Mouse (Mus musculus): Measurements from ENCODE around the gene Glud1.
A peak's percentile ranks its signal among the peaks of the same experiment; 100 is the strongest.
"Not testable (repeated sequence)": the region's sequence is repeated elsewhere in the genome, so short reads cannot be mapped to it uniquely, and the experiment has no call there.

Gene Glud1

DNA sequence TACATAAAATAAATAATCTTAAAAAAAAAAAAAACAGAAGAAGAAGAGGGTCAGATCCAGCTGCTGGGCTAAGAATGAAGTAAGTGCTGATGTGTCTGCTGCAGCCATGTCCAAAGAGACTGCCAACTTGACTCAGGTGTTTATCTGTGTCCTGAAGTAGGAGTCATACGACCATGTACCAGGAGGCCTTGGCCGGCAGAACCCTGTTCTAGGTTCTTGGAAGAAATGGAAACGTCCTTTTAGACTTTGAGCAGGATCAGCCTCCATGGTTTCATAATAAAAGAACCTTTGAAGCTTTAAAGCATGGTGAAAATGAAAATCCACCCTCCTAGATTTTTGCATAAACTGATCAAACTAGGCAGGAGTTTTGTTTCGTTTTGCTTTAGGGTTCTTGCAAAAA lies 43.9 kb downstream of the Glud1 start:
- DNase-seq, result no peak

DNA sequence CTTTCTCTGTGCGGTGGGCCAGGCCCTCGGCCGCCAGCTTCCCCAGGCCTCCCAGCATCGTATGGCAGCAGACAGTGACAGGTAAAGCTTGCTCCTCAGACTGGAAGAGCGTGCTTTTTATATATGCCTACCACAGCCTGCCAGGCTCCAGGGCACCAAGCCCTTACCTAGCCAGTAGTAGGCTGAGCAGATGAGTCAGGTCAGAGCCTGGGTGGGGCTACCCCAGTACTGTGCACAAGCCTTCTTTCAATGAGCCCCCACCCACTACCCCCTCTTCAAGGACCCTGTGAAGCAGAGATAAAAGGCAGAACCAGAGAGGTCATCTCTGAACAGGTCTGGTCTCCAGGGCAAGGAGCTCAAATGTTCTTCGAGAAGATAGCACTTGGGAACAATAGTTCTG lies 44.8 kb downstream of the Glud1 start, which contains the start of gene Fam25c:
Gene Fam25c, minus strand, starts transcription at position 133 of the 400 bp plus-strand sequence.
- no peak for DNase-seq

DNA sequence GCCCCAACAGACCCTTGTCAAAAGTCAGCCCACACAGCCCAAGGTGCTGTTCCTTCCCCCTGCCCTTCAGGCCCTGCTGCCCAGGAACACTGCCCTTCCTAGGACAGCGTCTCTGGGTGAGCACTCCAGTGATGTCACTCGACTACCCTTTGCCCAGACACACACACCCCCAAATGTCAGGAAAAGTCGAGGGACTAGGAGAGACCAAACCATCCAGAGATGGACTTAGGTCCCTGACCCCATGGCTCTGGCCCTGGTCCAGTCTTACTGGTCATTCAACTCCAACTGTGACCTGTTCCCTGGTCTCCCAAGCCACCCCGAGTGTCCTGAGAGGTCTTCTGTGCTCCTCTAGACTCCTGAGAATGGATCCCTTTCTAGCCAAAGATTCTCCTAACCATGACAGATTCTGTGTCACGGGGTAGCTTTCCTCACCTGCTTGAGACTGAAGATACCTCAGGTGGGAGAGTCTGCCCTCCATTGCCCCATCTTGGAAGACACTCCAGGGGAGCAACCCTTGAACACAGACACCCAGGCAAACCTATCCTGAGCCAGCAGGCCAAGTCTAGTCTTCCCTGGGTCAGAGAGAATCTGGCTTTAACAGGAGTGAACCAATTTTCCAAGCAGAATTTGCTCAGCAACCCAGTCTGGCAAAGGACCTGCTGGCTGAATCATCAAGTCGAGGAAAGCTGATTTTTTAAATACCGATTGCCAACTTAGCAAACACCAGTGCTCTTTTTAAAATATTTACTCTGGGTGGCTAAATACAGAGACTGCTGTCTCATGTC lies 47.3 kb downstream of the Glud1 start:
- no peak for DNase-seq

DNA sequence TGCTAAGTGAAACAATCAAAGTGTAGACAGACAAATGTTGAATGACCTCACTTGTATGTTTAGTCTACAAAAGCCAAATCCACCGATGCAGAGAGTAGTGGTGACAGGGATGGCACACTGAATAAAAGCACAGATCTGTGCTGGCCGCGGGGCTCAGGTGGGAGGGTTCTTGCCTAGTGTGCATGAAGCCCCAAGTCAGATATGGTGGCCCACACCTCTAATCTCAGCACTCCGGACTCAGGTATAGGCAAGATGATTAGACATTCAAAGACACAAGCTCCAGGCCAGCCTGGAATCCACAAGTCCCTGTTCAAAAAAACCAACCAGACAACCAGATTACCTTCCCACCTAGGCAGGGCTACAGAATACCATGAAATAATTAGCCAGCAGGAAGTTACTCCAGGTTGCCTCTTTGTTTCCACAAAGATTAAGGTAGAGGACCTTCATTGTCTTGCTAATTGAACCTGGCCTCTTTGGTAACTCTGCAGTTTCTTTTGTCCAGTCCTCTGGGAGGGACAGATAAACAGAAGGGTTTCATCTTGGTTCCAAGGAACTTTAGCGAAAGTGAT lies 49.2 kb downstream of the Glud1 start:
- DNase-seq, result no peak

DNA sequence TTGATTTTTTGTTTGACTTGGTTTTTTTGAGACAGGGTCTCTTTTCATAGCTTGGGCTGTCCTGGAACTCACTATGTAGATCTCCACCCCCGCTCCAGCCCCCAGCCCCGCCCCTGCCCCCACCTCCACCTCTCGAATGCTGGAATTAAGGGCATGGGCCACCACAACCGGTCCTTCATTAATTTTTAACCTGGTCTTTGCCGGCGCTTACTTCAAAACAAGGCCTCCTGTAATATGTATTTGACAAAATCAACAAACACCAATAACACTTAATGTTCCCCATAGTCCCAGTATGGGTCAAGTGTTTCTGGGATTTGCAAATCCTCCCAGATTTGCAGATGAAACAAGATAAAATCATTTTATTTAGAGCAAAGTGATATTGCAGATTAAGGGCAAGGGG lies 49.7 kb downstream of the Glud1 start:
- DNase-seq, result no peak

DNA sequence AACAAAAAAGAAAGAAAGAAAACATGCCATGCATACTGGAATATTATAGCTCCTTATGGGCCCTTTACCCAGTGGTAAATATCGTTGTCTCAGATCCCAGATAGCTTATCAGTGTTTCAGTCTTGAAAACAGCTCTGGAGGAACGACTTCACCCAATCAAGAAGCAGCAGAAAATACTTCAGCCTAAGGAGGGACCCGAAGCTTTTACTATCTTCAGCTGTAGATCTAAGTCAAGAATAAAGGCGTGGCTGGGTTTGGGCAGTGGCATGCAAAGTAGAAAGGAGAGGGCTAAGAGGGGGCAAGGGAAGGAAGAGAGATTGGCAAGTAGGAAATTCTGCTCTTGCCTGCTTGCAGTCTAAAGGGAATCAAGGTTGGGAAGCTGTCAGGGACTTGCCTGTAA lies 51.6 kb downstream of the Glud1 start:
- no peak for DNase-seq

DNA sequence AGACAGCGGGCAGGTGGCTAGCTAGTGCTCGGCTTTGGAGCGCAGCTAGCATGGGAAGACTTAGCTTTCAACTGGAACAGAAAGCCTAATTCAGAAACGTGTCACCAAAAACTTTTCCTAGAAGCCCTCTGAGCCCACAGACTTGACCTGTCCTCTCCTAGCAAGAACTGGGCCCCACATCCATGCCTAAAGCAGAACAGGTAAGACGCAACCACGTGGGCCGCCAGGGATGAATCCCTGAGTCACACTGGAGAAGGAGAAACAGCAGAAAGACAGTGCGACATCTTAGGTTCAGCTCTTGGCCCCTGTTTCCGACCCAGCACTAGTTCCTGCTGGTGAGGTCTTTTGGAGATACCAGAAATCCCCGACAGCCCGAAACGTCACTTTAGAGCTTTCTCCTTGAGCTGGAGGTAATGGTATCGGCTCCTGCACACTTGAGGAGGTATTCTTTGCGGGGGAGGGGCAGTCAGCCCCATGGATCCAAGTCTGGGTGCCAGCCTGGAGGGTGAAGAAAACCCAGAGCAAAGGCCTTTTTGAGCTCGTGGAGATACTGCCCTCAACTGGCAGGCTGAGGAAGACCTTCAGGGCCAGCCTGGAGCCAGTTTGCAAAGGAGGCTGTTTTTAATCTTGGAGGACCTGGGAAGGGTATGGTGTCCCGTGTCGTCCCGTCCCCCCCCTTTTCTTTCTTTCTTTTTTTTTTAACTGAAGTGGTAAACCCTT lies 52.4 kb downstream of the Glud1 start:
- peak; percentile 78 to 80 for DNase-seq

DNA sequence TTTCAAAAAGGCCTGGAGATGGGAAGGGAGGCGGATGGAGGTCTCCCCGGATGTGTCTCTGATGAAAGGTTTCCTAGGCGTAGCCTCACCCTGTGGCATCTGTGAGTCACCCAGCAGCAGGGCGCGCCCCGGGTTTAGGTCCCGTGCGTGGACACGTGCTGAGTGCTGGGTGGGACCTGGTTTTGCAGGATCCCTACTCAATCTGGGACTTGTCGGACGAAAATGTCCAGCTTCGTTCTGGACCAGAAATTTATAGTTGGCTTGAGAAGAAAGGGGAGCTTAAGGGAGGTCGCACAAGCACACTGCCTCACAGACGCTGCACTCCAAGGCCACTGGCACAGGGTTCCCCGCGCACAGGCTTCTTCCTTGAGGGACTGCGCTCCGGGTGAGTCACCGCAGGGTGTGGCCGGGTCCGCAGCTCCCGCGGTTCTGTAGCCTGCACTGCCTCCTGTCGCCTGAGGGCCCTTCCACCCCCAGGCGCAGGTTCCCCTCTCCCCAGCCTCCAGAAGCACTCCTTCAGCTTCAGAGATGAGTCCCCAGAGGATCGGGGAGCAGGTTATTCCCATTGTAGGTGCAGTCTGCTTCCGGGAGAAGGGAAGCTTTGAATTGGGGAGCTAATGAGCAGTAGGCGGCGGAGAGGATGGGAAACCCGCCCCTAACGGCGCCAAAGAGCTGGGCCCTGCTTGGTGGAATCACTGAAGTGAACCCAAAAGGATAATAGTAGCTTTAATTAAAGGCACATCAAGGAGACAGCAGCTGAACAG lies 53.1 kb downstream of the Glud1 start:
- DNase-seq, result peak; percentile 55 to 57

DNA sequence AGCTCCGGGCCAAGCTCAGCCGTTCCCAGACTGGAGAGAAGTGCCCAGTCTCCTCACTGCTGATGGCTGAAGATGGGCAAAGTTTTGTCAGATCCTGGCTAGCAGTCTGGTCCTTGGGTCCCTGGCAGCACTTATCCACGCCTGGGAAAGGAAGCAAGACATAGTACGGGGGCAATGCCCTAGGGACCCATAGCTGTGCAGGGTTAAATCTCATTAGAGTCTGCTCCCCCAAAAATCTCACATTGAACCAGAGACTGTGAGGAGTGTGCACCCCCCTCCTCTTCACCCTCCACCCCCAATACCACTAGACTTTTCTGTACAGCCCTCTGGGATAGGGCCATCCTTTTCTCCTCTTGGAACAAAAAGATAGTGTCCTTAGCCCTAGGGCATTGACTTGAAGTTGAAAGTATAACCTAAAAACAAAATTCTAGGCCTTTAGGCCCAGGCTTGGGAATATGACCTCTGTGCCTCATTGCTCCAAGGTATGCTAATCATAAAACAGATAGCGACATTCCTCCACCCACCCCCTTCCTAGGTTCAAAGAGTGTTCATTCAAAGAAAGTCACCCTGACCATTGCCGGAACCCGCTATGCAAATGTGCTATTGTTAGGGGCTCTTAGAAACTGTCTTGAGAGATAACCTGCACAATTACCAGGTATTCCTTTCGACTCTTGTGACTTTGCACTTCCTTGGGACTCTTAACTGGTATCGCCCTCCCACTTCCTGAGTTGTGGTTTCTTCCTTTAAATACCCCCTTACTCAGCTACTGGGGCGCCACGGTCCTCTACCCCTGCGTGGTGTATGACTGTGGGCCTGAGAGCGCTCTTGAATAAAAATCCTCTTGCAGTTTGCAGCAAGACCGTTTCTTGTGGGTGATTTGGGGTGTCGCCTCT lies 54.0 kb downstream of the Glud1 start:
- not testable (repeated sequence) for DNase-seq

DNA sequence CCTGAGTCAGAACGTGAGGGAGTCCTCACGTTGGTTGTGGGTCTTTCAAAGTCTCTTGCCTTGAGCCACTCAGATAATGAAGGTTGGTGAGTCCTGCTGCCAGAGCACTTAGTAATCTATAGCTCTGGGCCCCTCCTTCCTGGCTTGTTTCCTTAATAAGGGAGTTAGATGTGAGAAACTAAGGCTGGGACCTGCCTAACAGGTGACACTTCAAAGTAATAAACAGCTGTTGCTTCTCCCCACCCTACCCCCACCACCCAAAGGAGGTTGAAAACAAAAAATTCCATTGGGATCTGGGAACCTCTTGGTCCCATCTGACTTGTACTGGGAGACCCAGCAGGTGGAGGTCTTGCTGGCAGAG lies 54.6 kb downstream of the Glud1 start:
- no peak for DNase-seq

DNA sequence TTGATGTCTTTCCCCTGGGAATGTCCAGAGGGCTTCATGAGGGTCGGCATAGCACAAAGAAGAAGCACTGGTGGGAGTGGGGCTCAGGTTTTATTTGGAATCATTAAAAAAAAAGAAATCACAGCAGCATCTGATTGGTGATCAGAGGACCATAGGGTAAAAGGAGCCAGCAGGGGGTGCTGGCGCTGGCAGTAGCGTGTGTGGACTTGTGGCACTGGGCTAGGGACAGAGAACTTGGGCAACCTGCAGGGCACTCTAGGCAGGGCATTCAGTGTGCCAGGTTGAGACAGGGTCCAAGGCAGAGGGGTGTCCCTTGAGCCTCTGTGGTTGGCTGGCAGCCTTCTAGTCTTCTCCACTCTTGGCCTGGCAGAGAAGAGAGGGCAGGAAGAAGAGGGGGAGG lies 59.7 kb downstream of the Glud1 start:
- no peak for DNase-seq

DNA sequence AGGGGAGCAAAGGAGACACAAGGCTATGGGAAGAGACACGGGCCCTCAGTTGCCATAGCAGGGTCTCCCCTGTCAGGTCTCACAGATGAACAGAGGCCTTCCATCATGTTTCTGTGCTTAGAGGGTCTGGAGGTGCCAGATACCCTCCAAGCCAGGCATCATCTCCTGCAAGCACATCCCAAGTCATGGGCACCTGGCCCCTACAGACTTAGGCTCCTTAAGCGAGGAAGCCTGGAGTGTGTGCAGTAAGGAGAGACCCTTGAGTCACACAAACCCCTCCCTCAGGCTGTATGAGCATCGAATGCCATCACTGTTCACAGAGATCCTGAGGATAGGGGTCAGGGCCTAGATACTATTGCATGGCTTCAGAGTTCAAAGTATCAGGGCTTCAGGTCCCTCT lies 60.4 kb downstream of the Glud1 start:
- DNase-seq, result no peak

DNA sequence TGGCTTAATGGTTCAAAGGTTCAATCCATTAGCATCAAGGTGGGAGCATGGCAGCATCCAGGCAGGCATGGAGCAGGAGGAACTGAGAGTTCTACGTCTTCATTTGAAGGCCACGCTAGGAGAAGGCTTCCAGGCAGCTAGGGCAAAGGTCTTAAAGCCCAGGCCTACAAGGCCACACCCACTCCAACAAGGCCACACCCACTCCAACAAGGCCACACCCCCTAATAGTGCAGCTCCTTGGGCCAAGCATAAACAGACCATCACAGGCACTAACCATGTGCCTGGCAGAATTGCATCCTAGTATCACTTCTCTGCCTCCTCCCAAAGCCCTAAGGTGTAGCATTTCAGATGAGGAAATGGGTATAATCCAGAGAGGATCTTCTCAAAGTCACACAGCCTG lies 61.2 kb downstream of the Glud1 start:
- no peak for DNase-seq

DNA sequence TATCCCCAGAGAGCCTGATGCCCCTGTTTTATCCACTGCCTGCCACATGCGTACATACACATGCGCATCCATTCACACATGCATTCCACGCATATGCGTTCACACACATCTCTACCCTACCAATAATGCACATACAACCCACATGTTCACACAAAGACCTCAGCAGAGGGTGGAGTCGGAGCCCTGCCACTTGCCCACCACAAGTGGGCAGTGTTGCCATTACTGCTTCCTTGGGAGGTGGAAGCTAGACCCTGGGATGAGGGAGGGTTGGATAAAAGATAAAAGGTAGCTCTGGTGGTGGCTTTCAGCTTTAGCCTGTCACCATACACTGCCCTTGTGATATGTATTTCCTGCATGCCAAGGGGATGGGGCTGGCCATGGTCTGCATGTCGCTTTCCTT lies 62.1 kb downstream of the Glud1 start:
- DNase-seq, result peak; percentile 69 to 80

DNA sequence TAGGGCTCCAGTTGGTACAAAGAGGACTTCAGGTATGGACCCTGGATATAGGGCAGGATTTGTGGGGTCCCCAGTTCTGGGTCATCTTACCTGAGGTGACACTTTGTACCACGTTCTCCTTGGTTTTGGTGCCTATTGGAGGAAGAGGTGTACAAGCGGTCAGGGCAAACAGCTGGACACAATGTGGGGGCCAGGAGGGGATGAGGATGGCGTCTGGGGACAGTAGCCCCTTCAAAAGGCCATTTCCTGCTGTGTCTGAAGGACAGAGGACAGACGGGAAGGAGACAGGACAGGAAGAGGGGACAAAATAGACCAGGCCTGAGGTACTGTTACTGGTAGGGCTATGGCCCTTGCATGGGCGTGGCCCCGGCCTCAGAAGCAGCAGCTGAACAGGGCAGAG lies 63.1 kb downstream of the Glud1 start:
- DNase-seq, result no peak

DNA sequence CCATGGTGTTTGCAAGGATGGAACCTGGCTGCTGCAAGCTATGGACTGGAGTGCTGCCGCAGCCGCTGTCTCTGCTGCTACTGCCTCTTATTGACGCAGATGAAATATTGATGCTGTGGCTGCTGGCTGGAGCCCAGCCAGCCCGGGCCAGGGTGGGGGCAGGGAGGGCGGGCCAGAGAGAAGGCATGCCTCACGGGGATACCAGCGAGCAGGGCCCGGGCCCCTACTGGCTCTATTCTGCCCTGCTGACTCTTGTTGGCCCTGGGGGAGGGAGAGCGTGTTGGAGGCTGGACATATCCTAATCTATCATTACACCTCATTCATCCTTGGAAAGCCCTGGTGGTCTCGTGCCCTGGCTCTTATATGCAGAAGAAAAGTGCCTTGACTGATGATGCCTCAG lies 64.0 kb downstream of the Glud1 start, which contains the start of gene Sncg:
Gene Sncg, minus strand, starts transcription at position 213 of the 400 bp plus-strand sequence.
- DNase-seq, result no peak

DNA sequence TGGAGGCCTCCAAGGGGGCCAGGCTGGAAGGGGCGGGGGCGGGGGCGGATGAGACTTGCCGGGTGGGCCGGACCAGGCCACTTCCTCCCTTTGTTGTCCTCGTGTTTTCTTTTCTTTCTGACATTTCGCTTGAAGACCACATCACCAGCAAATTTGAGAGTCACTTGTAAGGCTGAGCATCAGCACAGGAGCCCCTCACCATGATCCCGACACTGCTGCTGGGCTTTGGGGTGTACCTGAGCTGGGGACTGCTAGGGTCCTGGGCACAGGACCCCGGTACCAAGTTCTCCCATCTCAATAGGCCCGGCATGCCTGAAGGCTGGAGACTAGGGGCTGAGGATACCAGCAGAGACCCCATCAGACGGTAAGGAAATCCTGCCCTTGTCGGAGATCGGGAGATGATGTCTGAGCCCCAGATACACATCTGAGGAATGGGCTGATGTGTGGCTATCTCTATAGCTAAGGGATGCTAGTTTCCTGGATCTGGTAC lies 64.9 kb downstream of the Glud1 start, which contains the start of gene Mmrn2:
Gene Mmrn2, plus strand, starts transcription at position 51 of the 490 bp plus-strand sequence.
- no peak for DNase-seq

DNA sequence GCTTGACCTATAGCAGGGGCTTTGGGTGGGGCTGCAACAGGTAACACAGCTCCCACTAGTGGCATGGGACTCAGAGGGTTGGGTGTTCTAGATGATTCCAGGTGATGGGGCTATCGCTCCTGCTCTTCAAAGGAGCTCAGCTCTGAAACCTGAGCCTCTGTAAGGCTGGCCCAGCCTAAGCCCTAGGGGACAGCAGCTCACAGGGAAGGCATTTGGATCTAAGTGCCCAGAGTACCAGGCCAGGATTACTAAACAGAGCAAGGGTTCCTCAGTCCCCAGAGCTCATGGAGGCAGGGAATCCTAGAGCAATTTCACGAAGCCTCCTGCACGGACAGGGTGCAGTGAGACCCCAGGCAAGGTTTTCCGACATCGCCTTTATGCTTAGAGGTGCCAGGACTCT lies 65.4 kb downstream of the Glud1 start:
- no peak for DNase-seq

DNA sequence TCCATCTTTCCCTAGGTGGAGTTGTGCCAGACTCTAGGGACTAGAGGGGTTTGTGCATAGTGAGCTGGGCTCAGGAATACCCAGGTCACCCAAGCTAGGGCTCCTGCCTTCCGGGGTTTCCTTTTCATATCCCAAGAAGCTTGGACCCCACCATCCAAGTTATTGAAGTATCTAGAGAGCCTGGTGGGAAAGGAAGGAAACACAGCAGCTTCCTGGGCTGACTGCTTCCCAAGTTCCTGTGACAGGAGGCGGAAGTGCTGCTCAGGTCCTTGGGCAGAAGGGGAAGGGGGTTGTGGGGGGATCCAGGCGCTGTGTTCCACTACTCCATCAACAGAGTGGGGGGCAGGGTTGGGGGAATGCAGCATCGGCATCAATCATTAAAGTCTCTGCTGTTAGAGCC lies 66.6 kb downstream of the Glud1 start:
- DNase-seq, result no peak

DNA sequence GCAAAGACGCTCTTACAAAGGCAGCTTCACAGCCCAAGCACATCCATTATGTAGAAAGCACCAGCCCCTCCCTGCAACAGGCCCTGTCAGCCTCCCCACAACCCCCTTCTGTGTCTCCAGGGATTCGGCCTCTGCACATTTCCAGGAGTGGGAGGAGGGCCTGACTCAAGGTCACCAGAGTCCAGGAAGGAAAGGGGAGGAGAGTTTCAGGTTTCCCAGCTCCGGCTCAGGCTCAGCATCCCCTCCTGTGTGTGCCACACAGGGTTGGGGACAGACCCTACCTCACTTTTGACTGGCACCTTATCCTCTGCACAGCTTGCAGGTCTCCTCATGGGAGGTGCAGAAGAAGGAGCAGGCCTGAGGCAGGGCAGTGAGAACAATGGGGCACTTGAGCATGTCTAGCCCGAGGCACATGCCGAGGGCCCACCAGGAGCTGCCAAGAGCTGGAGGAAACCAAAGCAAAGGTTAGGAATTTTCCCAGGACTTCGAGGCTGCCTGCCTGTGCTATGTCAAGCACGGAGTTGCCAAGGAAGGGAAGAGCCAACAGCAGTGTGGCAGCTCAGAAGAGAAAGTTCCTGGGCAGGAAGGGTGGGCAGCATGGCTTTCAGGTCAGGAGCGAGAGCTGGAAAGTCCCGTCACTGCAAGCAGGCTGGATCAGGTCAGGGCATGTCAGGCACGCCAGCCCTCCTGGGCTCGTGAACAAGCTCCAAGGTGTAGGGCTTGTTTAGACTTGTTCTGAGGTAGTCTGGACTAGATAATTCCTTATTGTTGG lies 68.2 kb downstream of the Glud1 start:
- DNase-seq, result no peak

All from cerebellum, postnatal 14 days (tissue).